Mouse (Mus musculus): ENCODE results near the gene Nck1.
A peak's percentile ranks its signal among the peaks of the same experiment; 100 is the strongest.

Gene Nck1

DNA sequence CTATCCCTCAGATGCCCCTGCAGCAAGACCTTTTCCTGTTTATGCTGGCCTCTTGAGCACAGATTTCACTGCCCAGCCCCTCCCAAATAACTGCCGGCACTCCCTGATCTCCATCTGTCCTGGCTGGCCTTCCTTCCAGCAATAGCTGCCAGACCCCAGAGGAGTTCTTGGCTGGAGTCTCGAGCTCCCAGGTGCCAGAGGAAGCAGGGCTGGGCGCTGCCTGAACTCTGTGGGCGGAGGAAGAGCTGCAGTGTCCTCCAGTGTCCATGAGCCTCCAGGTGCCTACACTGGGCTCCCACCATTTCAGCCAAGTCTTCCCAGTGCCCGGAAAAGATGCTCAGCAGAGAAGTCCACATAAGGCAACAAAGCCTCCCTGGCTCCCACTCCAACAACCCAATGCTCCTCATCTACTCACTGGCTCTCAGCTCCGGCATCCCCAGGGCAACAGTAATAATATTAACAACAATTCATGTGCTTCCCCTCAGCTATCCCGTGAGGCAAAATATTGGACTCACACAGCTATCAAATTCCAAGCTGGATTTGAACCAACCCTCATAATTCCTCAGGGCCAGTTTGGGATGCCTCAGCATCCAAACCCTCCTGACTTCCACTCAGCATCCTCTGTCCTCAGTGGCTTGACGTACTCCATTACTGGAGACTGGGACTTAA, 74.9 kb downstream of the Nck1 start:
- DNase-seq (ENCODE audit: low spot score) = no peak

DNA sequence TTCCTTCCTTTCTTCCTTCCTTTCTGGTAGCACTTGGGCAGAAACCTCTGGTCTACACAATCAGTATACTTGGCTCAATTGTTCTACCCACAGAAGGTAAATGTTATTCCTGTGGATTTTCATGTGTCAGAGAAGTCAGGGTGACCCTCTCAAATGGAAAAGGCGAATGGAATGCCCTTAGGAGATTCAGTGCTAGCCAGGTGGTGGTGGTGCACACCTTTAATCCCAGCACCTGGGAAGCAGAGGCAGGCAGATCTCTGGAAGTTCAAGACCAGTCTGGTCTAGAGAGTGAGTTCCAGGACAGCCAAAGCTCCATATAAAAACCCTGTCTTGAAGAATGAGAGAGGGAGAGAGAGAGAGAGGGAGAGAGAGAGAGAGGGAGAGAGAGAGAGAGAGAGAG, 75.7 kb downstream of the Nck1 start:
- no peak for DNase-seq (ENCODE audit: low spot score)

- no peak for DNase-seq (ENCODE audit: low spot score)
These were observed 76.3 kb downstream of the Nck1 start for GRCm38 (mm10) chr9:100469681-100470080.

DNA sequence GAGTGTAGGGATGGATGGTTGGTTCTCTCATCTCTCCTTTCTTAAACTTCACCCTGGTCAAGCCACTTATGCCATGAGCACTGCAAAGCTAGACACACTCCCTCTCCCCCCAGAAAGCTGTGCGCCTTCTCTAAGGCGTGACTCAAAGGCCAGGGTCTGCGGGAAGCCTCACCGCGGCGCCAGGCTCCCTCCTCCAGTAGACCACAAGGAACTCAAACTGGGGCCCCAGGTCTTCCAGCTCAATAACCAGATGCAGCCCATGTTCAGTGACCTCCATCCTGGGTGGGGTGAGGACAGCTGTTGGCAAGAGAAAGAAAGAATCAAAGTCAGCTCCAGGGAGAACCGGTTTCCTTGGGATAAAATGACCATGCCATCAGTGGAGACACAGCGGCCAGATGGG, 77.8 kb downstream of the Nck1 start:
- DNase-seq (ENCODE audit: low spot score) = no peak

DNA sequence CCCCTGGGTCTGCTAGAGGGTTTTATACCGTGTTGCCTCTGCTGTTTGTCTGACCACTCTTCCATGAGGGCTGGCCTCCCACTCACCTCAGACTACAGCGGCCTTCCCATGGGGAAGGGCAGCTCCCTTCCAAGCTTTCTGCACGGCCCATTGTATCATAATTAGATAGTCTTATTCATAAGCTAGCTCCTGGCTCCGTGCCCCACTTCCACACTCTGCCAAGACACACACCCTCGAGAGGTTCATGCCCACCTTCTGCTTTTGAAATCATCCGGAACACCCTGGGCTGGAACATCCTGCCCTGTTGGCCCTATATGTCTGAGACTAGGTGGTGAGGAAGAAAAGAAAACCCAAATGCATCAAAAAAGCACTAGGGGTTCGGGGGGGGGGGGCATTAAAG, 78.3 kb downstream of the Nck1 start:
- DNase-seq (ENCODE audit: low spot score) = peak; percentile 9

GRCm38 (mm10) chr9:100466743-100467142, 79.2 kb downstream of the Nck1 start:
- no peak for DNase-seq (ENCODE audit: low spot score)

- DNase-seq (ENCODE audit: low spot score) = no peak
These were observed 79.9 kb downstream of the Nck1 start for GRCm38 (mm10) chr9:100465988-100466387.

GRCm38 (mm10) chr9:100465380-100465779, 80.6 kb downstream of the Nck1 start:
- no peak for DNase-seq (ENCODE audit: low spot score)

- no peak for DNase-seq (ENCODE audit: low spot score)
These were observed 82.2 kb downstream of the Nck1 start for GRCm38 (mm10) chr9:100463771-100464170.

DNA sequence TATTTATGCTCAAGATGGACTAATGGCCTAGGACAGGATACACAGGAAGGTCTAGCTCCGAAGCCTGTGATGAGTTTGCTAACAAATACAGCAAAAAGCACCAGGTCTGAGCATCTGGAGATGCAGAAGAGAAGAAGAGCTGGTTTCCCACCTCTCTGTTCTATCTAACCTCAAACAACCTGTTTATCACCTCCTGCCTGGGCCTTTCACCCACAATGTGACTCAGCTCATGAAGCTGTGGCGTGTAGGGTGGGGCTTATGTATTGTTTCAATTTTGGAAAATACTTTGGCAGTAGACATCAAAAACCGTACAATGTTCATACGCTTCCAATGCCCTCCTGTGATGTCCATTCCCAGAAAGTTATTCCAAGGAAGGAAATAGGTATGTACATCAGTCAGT, 83.8 kb downstream of the Nck1 start:
- no peak for DNase-seq (ENCODE audit: low spot score)

DNA sequence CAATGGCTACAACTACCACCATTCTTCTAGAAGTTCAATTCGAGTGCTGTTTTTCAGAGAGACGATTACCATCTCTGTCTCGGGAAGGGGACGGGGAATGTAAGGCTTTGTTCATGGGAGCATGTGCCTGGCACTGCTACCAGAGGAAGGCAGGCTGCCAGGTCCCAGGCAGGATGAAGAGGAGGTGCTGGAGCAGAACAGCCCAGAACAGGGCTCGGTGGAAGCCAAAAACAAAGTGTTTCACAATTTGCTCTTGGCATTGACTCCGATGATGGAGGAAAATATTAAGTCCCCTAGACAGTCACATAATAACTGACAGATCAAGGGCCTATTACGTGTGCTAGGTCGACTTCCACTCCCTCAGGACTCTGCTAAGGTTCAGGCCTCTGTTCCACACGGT, 84.3 kb downstream of the Nck1 start:
- DNase-seq (ENCODE audit: low spot score) = peak; percentile 10

GRCm38 (mm10) chr9:100460203-100460602, 85.7 kb downstream of the Nck1 start:
- DNase-seq (ENCODE audit: low spot score) = no peak

- no peak for DNase-seq (ENCODE audit: low spot score)
These were observed 87.8 kb downstream of the Nck1 start for GRCm38 (mm10) chr9:100457971-100458681.

- no peak for DNase-seq (ENCODE audit: low spot score)
These were observed 91.3 kb downstream of the Nck1 start for GRCm38 (mm10) chr9:100454664-100454993.

- peak; percentile 50 for DNase-seq (ENCODE audit: low spot score)
These were observed 91.8 kb downstream of the Nck1 start for GRCm38 (mm10) chr9:100453944-100454663.

GRCm38 (mm10) chr9:100452432-100452831, 93.5 kb downstream of the Nck1 start:
- peak; percentile 6 for DNase-seq (ENCODE audit: low spot score)

- DNase-seq (ENCODE audit: low spot score) = peak; percentile 44
These were observed 99.8 kb downstream of the Nck1 start for GRCm38 (mm10) chr9:100446059-100446686.

Data from left cerebral cortex, adult 11 months (tissue).